Mouse (Mus musculus) heart, postnatal 0 days (tissue): ENCODE measurements around the gene Itpr1. TPM values are rescaled to one million over a fixed set of nuclear protein-coding genes. Genes with fewer than 3 reads are reported as not detected.

Source experiments
- ATAC-seq: fragments of 200-750 bp; cut with Nextera tagmentation; 2 replicates; pipeline ENCODE4 v1.8.0; 2017; ENCODE audit warnings: low read depth, moderate number of reproducible peaks, moderate library complexity; ENCODE audit not compliant: insufficient read depth
- DNase-seq: peaks from one replicate; pipeline ENCODE4 v3.0.0-alpha.2; 2016; ENCODE audit warnings: low spot score
- H3K27ac ChIP-seq: fragments of 300-500 bp; sonication (generic); 2 replicates; pipeline ENCODE4 v1.5.1; 2014; ENCODE audit warnings: low read depth, mild to moderate bottlenecking
- H3K27me3 ChIP-seq: fragments of 300-500 bp; sonication (generic); 2 replicates; pipeline ENCODE4 v1.6.1; 2014; ENCODE audit warnings: low read length, mixed read lengths; ENCODE audit not compliant: control insufficient read depth, insufficient read depth
- H3K36me3 ChIP-seq: fragments of 300-500 bp; sonication (generic); replicated peaks from 2 replicates; pipeline ENCODE4 v1.6.1; 2014; ENCODE audit warnings: low read length, mixed read lengths; ENCODE audit not compliant: control insufficient read depth, insufficient read depth
- H3K4me1 ChIP-seq: fragments of 300-500 bp; sonication (generic); 2 replicates; pipeline ENCODE4 v1.6.1; 2014; ENCODE audit warnings: antibody characterized with exemption; ENCODE audit not compliant: control insufficient read depth, insufficient read depth
- H3K4me2 ChIP-seq: fragments of 300-500 bp; sonication (generic); 2 replicates; pipeline ENCODE4 v1.6.1; 2014; ENCODE audit warnings: low read depth, mild to moderate bottlenecking, low read length, moderate library complexity
- H3K4me3 ChIP-seq: fragments of 300-500 bp; sonication (generic); 2 replicates; pipeline ENCODE4 v1.5.1; 2014; ENCODE audit warnings: low read depth, low read length
- H3K9ac ChIP-seq: fragments of 300-500 bp; sonication (generic); replicated peaks from 2 replicates; pipeline ENCODE4 v1.6.1; 2014; ENCODE audit warnings: low read depth, low read length, mixed read lengths
- H3K9me3 ChIP-seq: fragments of 300-500 bp; sonication (generic); replicated peaks from 2 replicates; pipeline ENCODE4 v1.6.1; 2016; ENCODE audit warnings: low read length; ENCODE audit not compliant: control insufficient read depth
- CTCF ChIP-seq: IDR thresholded peaks from 2 replicates; pipeline ENCODE4 v1.5.1; 2016; ENCODE audit warnings: antibody characterized with exemption, control low read depth, low read depth
- EP300 ChIP-seq: IDR thresholded peaks from 2 replicates; pipeline ENCODE4 v1.6.1; 2016; ENCODE audit warnings: antibody characterized with exemption, low read depth
- WGBS: fragments of 180-500 bp; shearing (Covaris S2); extraction: QIAGEN DNeasy Blood & Tissue Kit; methylation state at CpG from one replicate; pipeline ENCODE4 v1.1.7; 2014; 5-methylcytosine and 5-hydroxymethylcytosine counted together
- polyA plus RNA-seq: library from polyadenylated mRNA; unstranded; fragments of >200 nt; fragmentation: Nextera tagmentation; extraction: Ambion mirVana; gene quantifications from 2 replicates; pipeline ENCODE4 v1.2.1, GENCODE M21; 2015
- total RNA-seq: library from RNA; depleted of rRNA; stranded (reverse); fragments of >200 nt; gene quantifications from 2 replicates; pipeline ENCODE4 v1.2.3, GENCODE M21; 2014; ENCODE audit warnings: low replicate concordance

Gene Itpr1
- total and polyA plus RNA-seq, 2 experiments from 2014 or later, result 7.1 to 22.2 TPM

DNA sequence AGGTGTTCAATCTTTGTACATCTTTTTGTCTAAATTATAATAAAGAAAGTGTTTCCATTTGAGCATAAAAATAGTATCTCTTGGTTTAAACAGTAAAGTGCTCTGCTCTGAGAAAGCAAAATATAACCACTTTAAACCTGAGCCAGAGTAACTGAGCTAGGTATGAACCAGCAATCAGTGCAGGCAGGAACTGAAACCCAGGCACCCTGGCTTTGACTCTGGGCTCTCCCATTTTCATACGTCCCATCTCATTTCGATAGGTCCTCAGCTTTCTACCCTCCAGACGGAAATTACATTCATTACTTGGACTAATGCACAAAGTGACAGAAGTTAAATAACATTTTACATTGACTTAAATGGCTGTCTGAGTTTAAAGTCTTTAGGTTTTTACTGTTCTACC lies 335.5 kb downstream of the Itpr1 start:
- Histone ChIP-seq H3K27me3 (no peaks in the 10 kb centered on the region), H3K27ac (no peak overlapping the region), H3K4me1 (no peaks in the 10 kb centered on the region), H3K9me3 (no peaks in the 10 kb centered on the region), H3K36me3 (peaks cover 38% of the 10 kb centered on the region), H3K9ac (no peak overlapping the region), H3K4me2 (no peak overlapping the region), H3K4me3 (no peak overlapping the region)
- ATAC-seq (no peak), DNase-seq (no peak)
- TF ChIP-seq CTCF (no peak), EP300 (no peak)
- 93% methylated on average over 3 of the region's 3 CpGs for WGBS

DNA sequence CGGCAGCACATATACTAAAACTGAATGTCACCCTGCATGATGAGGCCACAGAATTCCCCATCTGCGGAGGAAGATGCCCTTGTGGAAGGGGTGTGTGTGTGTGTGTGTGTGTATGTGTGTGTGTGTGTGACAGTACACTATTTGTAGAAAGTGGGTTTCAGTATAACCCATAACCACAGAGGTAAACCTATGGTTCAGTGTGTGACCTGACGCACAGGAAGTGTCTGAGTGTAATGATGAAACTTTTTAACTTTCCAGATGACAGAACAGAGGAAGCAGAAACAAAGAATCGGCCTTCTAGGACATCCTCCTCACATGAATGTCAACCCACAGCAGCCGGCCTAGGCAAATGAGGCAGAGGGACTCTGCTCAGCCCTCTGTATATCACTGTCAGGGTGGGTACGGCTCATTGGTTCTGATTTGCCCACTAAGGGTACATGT lies 336.6 kb downstream of the Itpr1 start:
- no peak for TF ChIP-seq EP300
- no peak for TF ChIP-seq CTCF
- WGBS, result 74% methylated on average over 6 of the region's 6 CpGs
- no peak overlapping the region for H3K27ac ChIP-seq
- no peaks in the 10 kb centered on the region for H3K9me3 ChIP-seq
- DNase-seq (no peak), ATAC-seq (no peak)
- no peak overlapping the region for H3K4me3 ChIP-seq
- H3K4me1 ChIP-seq, result no peaks in the 10 kb centered on the region
- no peak overlapping the region for H3K9ac ChIP-seq
- peaks cover 41% of the 10 kb centered on the region for H3K36me3 ChIP-seq
- H3K4me2 ChIP-seq, result no peak overlapping the region
- no peaks in the 10 kb centered on the region for H3K27me3 ChIP-seq

DNA sequence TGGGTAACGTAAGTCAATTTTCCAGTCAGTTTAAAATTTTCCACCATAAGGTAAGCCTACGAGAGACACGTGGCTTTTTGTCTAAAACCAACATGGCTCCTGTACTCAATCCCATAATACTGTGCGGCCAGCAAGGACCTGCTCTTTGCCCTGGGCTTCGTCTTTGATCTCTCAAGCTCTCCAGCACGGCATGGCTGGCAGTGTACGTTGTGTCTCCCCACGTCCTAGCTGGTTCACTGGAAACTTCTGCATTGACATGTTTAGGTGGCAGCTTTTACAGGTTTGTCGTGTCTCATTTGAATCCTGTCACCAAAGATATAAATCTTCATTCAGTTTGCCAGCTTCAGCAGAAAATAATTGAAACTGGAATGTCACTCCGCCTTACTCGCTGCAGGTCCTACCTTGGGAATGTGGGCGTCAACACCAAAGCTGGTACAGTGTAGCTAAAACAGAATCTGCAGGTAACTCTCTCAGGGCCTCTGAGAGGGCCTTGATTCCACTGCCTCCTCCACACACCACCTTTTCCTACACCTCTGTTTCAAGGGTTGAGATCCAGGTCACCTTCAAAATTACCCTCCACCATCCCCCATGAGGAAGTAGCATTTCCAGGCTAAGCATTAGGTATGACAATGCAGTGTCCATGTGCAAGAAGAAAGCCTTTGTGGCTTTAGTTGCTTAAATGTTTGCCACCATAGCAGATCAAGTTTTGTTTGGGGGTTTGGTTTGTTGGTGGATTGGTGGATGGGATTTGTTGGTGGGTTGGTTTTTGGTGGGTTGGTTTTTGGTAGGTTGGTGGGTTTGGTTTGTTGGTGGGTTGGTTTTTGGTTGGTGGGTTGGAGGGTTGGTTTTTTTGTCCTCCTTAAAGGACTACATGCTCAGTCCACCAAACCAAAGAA lies 339.1 kb downstream of the Itpr1 start:
- H3K27ac ChIP-seq, result no peak overlapping the region
- no peak for DNase-seq
- H3K27me3 ChIP-seq, result no peaks in the 10 kb centered on the region
- TF ChIP-seq CTCF (no peak), EP300 (no peak)
- ATAC-seq, result no peak
- H3K36me3 ChIP-seq, result peaks cover 34% of the 10 kb centered on the region
- no peak overlapping the region for H3K4me3 ChIP-seq
- WGBS, result 93% methylated on average over 12 of the region's 12 CpGs
- no peak overlapping the region for H3K9ac ChIP-seq
- no peaks in the 10 kb centered on the region for H3K4me1 ChIP-seq
- no peak overlapping the region for H3K4me2 ChIP-seq
- no peaks in the 10 kb centered on the region for H3K9me3 ChIP-seq

DNA sequence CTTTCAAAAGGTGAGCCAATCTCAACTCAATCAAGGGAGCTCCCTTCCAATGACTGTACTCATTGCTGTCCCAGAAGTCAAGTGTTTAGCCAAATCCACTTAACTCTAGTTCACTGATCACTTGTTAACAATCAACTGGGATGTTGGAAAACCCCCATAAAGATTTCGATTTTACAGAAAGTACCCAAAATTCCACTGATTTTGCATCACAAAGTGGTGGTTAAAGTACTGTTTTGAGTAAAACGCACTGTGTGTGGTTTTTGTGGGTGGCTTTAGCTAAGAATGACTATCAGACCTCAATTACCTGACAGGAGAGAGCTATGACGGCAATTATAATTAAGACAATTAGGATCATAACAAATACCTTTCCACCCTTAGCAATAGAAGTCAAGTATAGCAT lies 340.1 kb downstream of the Itpr1 start:
- WGBS, result 84% methylated on average over 3 of the region's 3 CpGs
- Histone ChIP-seq H3K9ac (no peak overlapping the region), H3K9me3 (no peaks in the 10 kb centered on the region)

DNA sequence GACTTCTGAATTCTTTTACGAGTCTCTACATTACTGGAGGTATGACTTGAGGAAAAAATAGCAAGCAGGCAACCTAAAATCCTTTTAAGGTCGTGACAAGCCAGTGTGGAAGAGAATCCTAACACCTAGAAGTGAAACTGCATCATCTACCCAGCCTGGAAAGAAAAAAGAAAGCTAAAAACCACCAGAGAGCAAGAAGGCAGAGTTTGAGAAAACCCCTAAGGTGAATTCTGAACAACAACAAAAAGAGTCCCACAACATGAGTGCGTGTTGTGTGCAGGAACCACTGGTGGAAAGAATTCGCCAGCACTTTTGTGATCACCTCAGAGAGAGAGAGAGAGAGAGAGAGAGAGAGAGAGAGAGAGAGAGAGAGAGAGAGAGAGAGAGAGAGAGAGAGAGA lies 340.6 kb downstream of the Itpr1 start:
- H3K27ac ChIP-seq, result no peak overlapping the region
- no peak overlapping the region for H3K9ac ChIP-seq
- TF ChIP-seq CTCF (no peak), EP300 (no peak)
- ATAC-seq (no peak), DNase-seq (no peak)
- H3K36me3 ChIP-seq, result peaks cover 34% of the 10 kb centered on the region
- WGBS, result 88% methylated on average over 4 of the region's 4 CpGs
- H3K27me3 ChIP-seq, result no peaks in the 10 kb centered on the region
- no peaks in the 10 kb centered on the region for H3K4me1 ChIP-seq
- no peak overlapping the region for H3K4me3 ChIP-seq
- no peaks in the 10 kb centered on the region for H3K9me3 ChIP-seq
- H3K4me2 ChIP-seq, result no peak overlapping the region

More for the DNA sequence above, 340.1 kb downstream of the Itpr1 start:
- Histone ChIP-seq H3K4me2 (no peak overlapping the region), H3K4me1 (no peaks in the 10 kb centered on the region), H3K4me3 (no peak overlapping the region), H3K36me3 (peaks cover 34% of the 10 kb centered on the region), H3K27me3 (no peaks in the 10 kb centered on the region), H3K27ac (no peak overlapping the region)
- no peak for ATAC-seq
- TF ChIP-seq EP300 (no peak), CTCF (no peak)
- DNase-seq, result no peak

DNA sequence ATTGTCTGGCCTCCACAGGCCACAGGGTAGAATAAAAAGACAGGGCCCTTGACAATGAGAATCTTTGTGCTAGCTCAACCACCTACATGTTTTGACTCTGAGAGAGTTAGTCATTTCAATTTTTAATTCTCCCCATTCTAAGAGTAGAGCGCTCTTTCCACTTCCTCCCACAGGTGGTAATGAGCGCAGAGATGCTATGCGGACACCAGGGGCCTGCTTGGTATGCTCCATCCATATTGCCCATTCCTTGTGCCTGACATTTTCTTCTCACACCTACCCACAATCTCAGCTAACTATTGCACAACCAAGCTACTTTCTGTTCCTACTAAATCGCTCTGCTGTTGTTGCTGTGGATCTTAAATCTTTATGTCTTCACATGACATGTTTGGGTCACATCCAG lies 341.5 kb downstream of the Itpr1 start:
- Histone ChIP-seq H3K4me2 (no peak overlapping the region), H3K27me3 (no peaks in the 10 kb centered on the region), H3K27ac (no peak overlapping the region), H3K4me3 (no peak overlapping the region), H3K9ac (no peak overlapping the region), H3K4me1 (no peaks in the 10 kb centered on the region), H3K9me3 (no peaks in the 10 kb centered on the region), H3K36me3 (peaks cover 32% of the 10 kb centered on the region)
- ATAC-seq, result no peak
- no peak for TF ChIP-seq EP300
- no peak for TF ChIP-seq CTCF
- 91% methylated on average over 4 of the region's 4 CpGs for WGBS
- no peak for DNase-seq
